In the genomic region with DNA sequence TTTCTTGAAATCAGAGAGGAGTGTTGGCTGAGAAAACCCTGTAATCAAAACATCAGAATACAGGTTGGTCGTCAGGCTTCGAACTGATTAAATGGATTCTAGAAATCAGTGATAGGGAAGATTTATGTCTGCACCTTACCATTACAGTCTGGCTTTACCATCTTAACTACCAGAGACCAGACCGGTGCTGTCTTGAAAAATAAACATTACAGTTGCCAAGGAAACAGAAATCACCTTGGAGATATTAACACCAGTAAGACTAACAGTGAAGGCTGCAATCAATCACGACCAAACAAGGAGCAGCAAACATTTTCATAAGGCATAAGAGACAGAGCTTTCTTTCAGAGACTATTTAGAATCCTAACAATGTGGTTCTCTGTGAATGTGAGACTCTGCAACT, we compare ENCODE assay signal across 27 mouse cellular contexts.
DNase-seq lines count a peak whose midpoint lies in the region; ATAC-seq lines count a peak whose summit lies in the region.
"Had no signal": no experiment of that assay in that cellular context is flagged by ENCODE, and none has a peak within 500 bp of the region (broad histone marks: within the 10 kb centered on the region; RNA-seq: fewer than 3 reads in every experiment).

No protein-coding gene starts in this region.

- 0 out of 2 replicates have a peak, but pooled peaks have one; percentile 61 for ATAC-seq in hindbrain, embryonic 13.5 days (ENCODE audit: low FRiP score)
- ATAC-seq in midbrain, embryonic 16.5 days: peak; percentile 42; the same call in 1 of the 2 replicates
- no peak for ATAC-seq in midbrain, embryonic 11.5 days (ENCODE audit: low FRiP score)
- ATAC-seq: activated CD4-positive, CD25-positive, alpha-beta regulatory T cell, adult 4 months; forebrain, embryonic 16.5 days; hindbrain, embryonic 16.5 days; intestine, embryonic 15.5 days had no signal

- H3K27me3 ChIP-seq in hindbrain, embryonic 13.5 days: no peaks in the 10 kb centered on the region
- no peaks in the 10 kb centered on the region for H3K27me3 ChIP-seq in hindbrain, embryonic 10.5 days (ENCODE audit: insufficient read depth, poor library complexity, severe bottlenecking)
- no peaks in the 10 kb centered on the region for H3K27me3 ChIP-seq in midbrain, embryonic 16.5 days (ENCODE audit: control insufficient read depth, insufficient read depth, low read depth, low read length)
- no peaks in the 10 kb centered on the region for H3K27me3 ChIP-seq in midbrain, embryonic 11.5 days (ENCODE audit: control insufficient read depth, insufficient read depth, low read length)
- H3K27me3 ChIP-seq: CH12.LX; intestine, embryonic 15.5 days; limb, embryonic 13.5 days; lung, embryonic 15.5 days; neural tube, embryonic 13.5 days; stomach, embryonic 15.5 days had no signal

- H3K9me3 ChIP-seq in hindbrain, embryonic 13.5 days: no peaks in the 10 kb centered on the region
- H3K9me3 ChIP-seq in hindbrain, embryonic 10.5 days: 0 out of 2 replicates have a peak, but pooled peaks cover 3% of the 10 kb centered on the region
- H3K9me3 ChIP-seq in midbrain, embryonic 16.5 days (replicated peaks; ENCODE audit: control insufficient read depth, low read length, poor library complexity, severe bottlenecking): 0 out of 2 replicates have a peak, but pooled peaks cover 4% of the 10 kb centered on the region
- H3K9me3 ChIP-seq in midbrain, embryonic 11.5 days (ENCODE audit: control insufficient read depth, low read length): no peaks in the 10 kb centered on the region
- H3K9me3 ChIP-seq: limb, embryonic 13.5 days; lung, embryonic 15.5 days; neural tube, embryonic 13.5 days; stomach, embryonic 15.5 days had no signal

- no peak overlapping the region for H3K4me2 ChIP-seq in hindbrain, embryonic 13.5 days
- no peak overlapping the region for H3K4me2 ChIP-seq in midbrain, embryonic 16.5 days (ENCODE audit: low read length)
- H3K4me2 ChIP-seq in midbrain, embryonic 11.5 days: no peak overlapping the region
- H3K4me2 ChIP-seq: intestine, embryonic 15.5 days; limb, embryonic 13.5 days; liver, embryonic 11.5 days; lung, embryonic 15.5 days; neural tube, embryonic 13.5 days; stomach, embryonic 15.5 days had no signal

- H3K4me3 ChIP-seq in hindbrain, embryonic 13.5 days: no peak overlapping the region
- no peak overlapping the region for H3K4me3 ChIP-seq in hindbrain, embryonic 10.5 days
- no peak overlapping the region for H3K4me3 ChIP-seq in midbrain, embryonic 16.5 days (ENCODE audit: low read depth, low read length)
- no peak overlapping the region for H3K4me3 ChIP-seq in midbrain, embryonic 11.5 days (ENCODE audit: low read depth, low read length)
- H3K4me3 ChIP-seq: intestine, embryonic 15.5 days; limb, embryonic 13.5 days; lung, embryonic 15.5 days; neural tube, embryonic 13.5 days; stomach, embryonic 15.5 days had no signal

- no peak overlapping the region for H3K9ac ChIP-seq in hindbrain, embryonic 13.5 days
- H3K9ac ChIP-seq in midbrain, embryonic 16.5 days (ENCODE audit: low read depth, low read length): no peak overlapping the region
- H3K9ac ChIP-seq in midbrain, embryonic 11.5 days (ENCODE audit: low read length): no peak overlapping the region
- H3K9ac ChIP-seq: intestine, embryonic 15.5 days; limb, embryonic 13.5 days; lung, embryonic 15.5 days; neural tube, embryonic 13.5 days; stomach, embryonic 15.5 days had no signal

- DNase-seq in embryo, embryonic 10.5 days (ENCODE audit: low spot score): peak; percentile 30
- no peak for DNase-seq in embryo, embryonic 9.5 days (ENCODE audit: extremely low spot score)
- no peak for DNase-seq in hindbrain, embryonic 10.5 days (ENCODE audit: low spot score)
- no peak for DNase-seq in midbrain, embryonic 11.5 days (ENCODE audit: low spot score, missing footprints)
- DNase-seq in testis, postnatal 10 days (ENCODE audit: low spot score): no peak
- DNase-seq: adrenal gland, adult 2 months; adrenal gland, postnatal 36 days; cerebellum, adult 2 months; cerebellum, postnatal 14 days; gastrocnemius, postnatal 10 days; heart, postnatal 14 days; kidney, adult 2 months; kidney, postnatal 36 days; right cerebral cortex, postnatal 25 days; thymus, postnatal 14 days had no signal

- no peak overlapping the region for H3K27ac ChIP-seq in hindbrain, embryonic 13.5 days
- H3K27ac ChIP-seq in hindbrain, embryonic 10.5 days: no peak overlapping the region
- H3K27ac ChIP-seq in midbrain, embryonic 16.5 days (ENCODE audit: low read length): no peak overlapping the region
- no peak overlapping the region for H3K27ac ChIP-seq in midbrain, embryonic 11.5 days (ENCODE audit: low read depth, low read length)
- H3K27ac ChIP-seq: intestine, embryonic 15.5 days; limb, embryonic 13.5 days; lung, embryonic 15.5 days; neural tube, embryonic 13.5 days; stomach, embryonic 15.5 days had no signal

- H3K4me1 ChIP-seq in hindbrain, embryonic 13.5 days (replicated peaks): 0 out of 2 replicates have a peak, but pooled peaks cover 3% of the 10 kb centered on the region
- no peaks in the 10 kb centered on the region for H3K4me1 ChIP-seq in hindbrain, embryonic 10.5 days (replicated peaks)
- peaks cover 6% of the 10 kb centered on the region; the same call in 1 of the 2 replicates for H3K4me1 ChIP-seq in midbrain, embryonic 16.5 days (ENCODE audit: control insufficient read depth, insufficient read depth, low read length)
- no peaks in the 10 kb centered on the region for H3K4me1 ChIP-seq in midbrain, embryonic 11.5 days (ENCODE audit: control insufficient read depth, insufficient read depth, low read length)
- H3K4me1 ChIP-seq: intestine, embryonic 15.5 days; limb, embryonic 13.5 days; lung, embryonic 15.5 days; neural tube, embryonic 13.5 days; stomach, embryonic 15.5 days had no signal

- 52% methylated on average over 4 of the region's 4 CpGs for WGBS in hindbrain, embryonic 13.5 days
- WGBS in hindbrain, embryonic 10.5 days: 72% methylated on average over 4 of the region's 4 CpGs
- 53% methylated on average over 4 of the region's 4 CpGs for WGBS in midbrain, embryonic 16.5 days
- WGBS in midbrain, embryonic 11.5 days: 75% methylated on average over 4 of the region's 4 CpGs

- no peaks in the 10 kb centered on the region for H3K36me3 ChIP-seq in hindbrain, embryonic 13.5 days
- no peaks in the 10 kb centered on the region for H3K36me3 ChIP-seq in hindbrain, embryonic 10.5 days
- H3K36me3 ChIP-seq in midbrain, embryonic 16.5 days (ENCODE audit: control insufficient read depth, insufficient read depth, low read length): no peaks in the 10 kb centered on the region
- H3K36me3 ChIP-seq in midbrain, embryonic 11.5 days (ENCODE audit: control insufficient read depth, insufficient read depth, low read length): no peaks in the 10 kb centered on the region
- H3K36me3 ChIP-seq: intestine, embryonic 15.5 days; limb, embryonic 13.5 days; lung, embryonic 15.5 days; neural tube, embryonic 13.5 days; stomach, embryonic 15.5 days had no signal
